Mouse (Mus musculus): ENCODE results near the gene Tmem273. TPM values are rescaled to one million over a fixed set of nuclear protein-coding genes. Genes with fewer than 3 reads are reported as not detected.
A peak's percentile ranks its signal among the peaks of the same experiment; 100 is the strongest.

Gene Tmem273
- polyA plus RNA-seq, 1 experiment = 1.0 TPM

GRCm38 (mm10) chr14:32801016-32801661 is 15.4 kb downstream of the Tmem273 start:
- WGBS = 63% methylated on average over 11 of the region's 11 CpGs
- Histone ChIP-seq H3K4me3 (ENCODE audit: insufficient read depth, low read depth, low read length) (no peak overlapping the region), H3K4me1 (ENCODE audit: control insufficient read depth, insufficient read depth, low read length) (no peaks in the 10 kb centered on the region), H3K27ac (ENCODE audit: insufficient read depth, low read depth, low read length) (no peak overlapping the region), H3K27me3 (replicated peaks; ENCODE audit: control insufficient read depth, insufficient read depth, low read length) (no peaks in the 10 kb centered on the region), H3K36me3 (ENCODE audit: control insufficient read depth, insufficient read depth, low read length) (no peaks in the 10 kb centered on the region)
- TF ChIP-seq CTCF (conservative IDR thresholded peaks at IDR 0.05; ENCODE audit: insufficient read depth, insufficient read length, low read depth, low read length) (peak; percentile 37; the same call in 1 of the 2 replicates), POLR2A (IDR thresholded peaks at IDR 0.05; ENCODE audit: low read depth, low read length) (no peak)
- peak; percentile 13 for DNase-seq

DNA sequence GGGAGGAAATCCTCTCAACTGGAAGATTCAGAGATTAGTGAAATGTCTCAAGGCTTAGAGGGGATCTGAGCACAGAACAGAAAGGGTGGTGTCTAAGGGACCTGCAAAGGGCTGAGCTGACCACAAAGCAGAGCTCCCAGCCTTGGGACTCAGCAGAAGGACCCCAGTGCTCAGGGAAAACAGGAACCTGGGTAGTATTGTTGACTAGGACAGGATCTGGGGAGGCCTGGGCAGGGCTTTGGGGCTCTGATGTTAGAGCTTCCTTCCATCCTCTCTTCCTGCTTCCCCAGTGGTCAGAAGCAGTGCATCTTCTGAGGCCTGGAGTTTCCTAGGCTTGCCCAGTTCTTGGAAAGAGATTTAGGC is 15.9 kb downstream of the Tmem273 start:
- Histone ChIP-seq H3K27me3 (replicated peaks; ENCODE audit: control insufficient read depth, insufficient read depth, low read length) (no peaks in the 10 kb centered on the region), H3K4me3 (ENCODE audit: insufficient read depth, low read depth, low read length) (no peak overlapping the region), H3K36me3 (ENCODE audit: control insufficient read depth, insufficient read depth, low read length) (no peaks in the 10 kb centered on the region), H3K4me1 (ENCODE audit: control insufficient read depth, insufficient read depth, low read length) (no peaks in the 10 kb centered on the region), H3K27ac (ENCODE audit: insufficient read depth, low read depth, low read length) (no peak overlapping the region)
- DNase-seq = no peak
- no peak for TF ChIP-seq CTCF (conservative IDR thresholded peaks at IDR 0.05; ENCODE audit: insufficient read depth, insufficient read length, low read depth, low read length)
- TF ChIP-seq POLR2A (IDR thresholded peaks at IDR 0.05; ENCODE audit: low read depth, low read length) = no peak

GRCm38 (mm10) chr14:32810111-32810510 is 24.3 kb downstream of the Tmem273 start:
- no peaks in the 10 kb centered on the region for H3K4me1 ChIP-seq (ENCODE audit: control insufficient read depth, insufficient read depth, low read length)
- TF ChIP-seq CTCF (conservative IDR thresholded peaks at IDR 0.05; ENCODE audit: insufficient read depth, insufficient read length, low read depth, low read length) (no peak), POLR2A (IDR thresholded peaks at IDR 0.05; ENCODE audit: low read depth, low read length) (no peak)
- no peak overlapping the region for H3K27ac ChIP-seq (ENCODE audit: insufficient read depth, low read depth, low read length)
- no peaks in the 10 kb centered on the region for H3K36me3 ChIP-seq (ENCODE audit: control insufficient read depth, insufficient read depth, low read length)
- DNase-seq = no peak
- H3K27me3 ChIP-seq (replicated peaks; ENCODE audit: control insufficient read depth, insufficient read depth, low read length) = no peaks in the 10 kb centered on the region
- no peak overlapping the region for H3K4me3 ChIP-seq (ENCODE audit: insufficient read depth, low read depth, low read length)

GRCm38 (mm10) chr14:32812429-32812828 is 26.7 kb downstream of the Tmem273 start:
- Histone ChIP-seq H3K27me3 (replicated peaks; ENCODE audit: control insufficient read depth, insufficient read depth, low read length) (no peaks in the 10 kb centered on the region), H3K4me3 (ENCODE audit: insufficient read depth, low read depth, low read length) (no peak overlapping the region), H3K27ac (ENCODE audit: insufficient read depth, low read depth, low read length) (no peak overlapping the region), H3K36me3 (ENCODE audit: control insufficient read depth, insufficient read depth, low read length) (no peaks in the 10 kb centered on the region), H3K4me1 (ENCODE audit: control insufficient read depth, insufficient read depth, low read length) (no peaks in the 10 kb centered on the region)
- DNase-seq = no peak
- TF ChIP-seq POLR2A (IDR thresholded peaks at IDR 0.05; ENCODE audit: low read depth, low read length) = no peak
- 71% methylated on average over 6 of the region's 6 CpGs for WGBS

DNA sequence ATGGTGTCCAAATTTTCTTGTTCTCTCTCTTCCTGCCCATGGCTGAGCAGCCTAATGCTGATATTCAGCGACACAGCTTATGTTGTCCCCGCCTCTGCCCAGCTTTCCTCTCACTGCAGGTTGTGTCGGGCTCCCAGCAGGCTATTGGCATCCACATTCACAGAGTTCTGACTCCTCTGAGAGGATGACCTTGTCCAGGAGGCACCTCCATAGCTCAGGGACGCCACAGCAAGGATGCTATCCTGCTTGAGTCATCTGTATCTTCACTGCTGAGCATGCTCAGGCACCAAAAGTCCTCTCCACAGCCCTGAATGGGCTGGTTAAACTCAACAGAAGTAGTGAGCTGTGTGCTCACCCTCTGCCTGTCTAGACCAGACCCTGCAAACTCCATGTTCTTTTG is 29.2 kb downstream of the Tmem273 start:
- WGBS = 77% methylated on average over 4 of the region's 4 CpGs
- no peak for DNase-seq
- no peaks in the 10 kb centered on the region for H3K36me3 ChIP-seq (ENCODE audit: control insufficient read depth, insufficient read depth, low read length)
- H3K4me3 ChIP-seq (ENCODE audit: insufficient read depth, low read depth, low read length) = no peak overlapping the region
- TF ChIP-seq CTCF (conservative IDR thresholded peaks at IDR 0.05; ENCODE audit: insufficient read depth, insufficient read length, low read depth, low read length) (no peak), POLR2A (IDR thresholded peaks at IDR 0.05; ENCODE audit: low read depth, low read length) (no peak)
- no peaks in the 10 kb centered on the region for H3K4me1 ChIP-seq (ENCODE audit: control insufficient read depth, insufficient read depth, low read length)
- no peaks in the 10 kb centered on the region for H3K27me3 ChIP-seq (replicated peaks; ENCODE audit: control insufficient read depth, insufficient read depth, low read length)
- no peak overlapping the region for H3K27ac ChIP-seq (ENCODE audit: insufficient read depth, low read depth, low read length)

GRCm38 (mm10) chr14:32816533-32816932 is 30.8 kb downstream of the Tmem273 start:
- Histone ChIP-seq H3K4me3 (ENCODE audit: insufficient read depth, low read depth, low read length) (no peak overlapping the region), H3K36me3 (ENCODE audit: control insufficient read depth, insufficient read depth, low read length) (no peaks in the 10 kb centered on the region), H3K27me3 (replicated peaks; ENCODE audit: control insufficient read depth, insufficient read depth, low read length) (no peaks in the 10 kb centered on the region), H3K27ac (ENCODE audit: insufficient read depth, low read depth, low read length) (no peak overlapping the region), H3K4me1 (ENCODE audit: control insufficient read depth, insufficient read depth, low read length) (no peaks in the 10 kb centered on the region)
- WGBS = 72% methylated on average over 4 of the region's 4 CpGs
- DNase-seq = no peak
- TF ChIP-seq POLR2A (IDR thresholded peaks at IDR 0.05; ENCODE audit: low read depth, low read length) = no peak
- 0 out of 2 replicates have a peak, but pooled peaks have one; percentile 2 for TF ChIP-seq CTCF (conservative IDR thresholded peaks at IDR 0.05; ENCODE audit: insufficient read depth, insufficient read length, low read depth, low read length)

DNA sequence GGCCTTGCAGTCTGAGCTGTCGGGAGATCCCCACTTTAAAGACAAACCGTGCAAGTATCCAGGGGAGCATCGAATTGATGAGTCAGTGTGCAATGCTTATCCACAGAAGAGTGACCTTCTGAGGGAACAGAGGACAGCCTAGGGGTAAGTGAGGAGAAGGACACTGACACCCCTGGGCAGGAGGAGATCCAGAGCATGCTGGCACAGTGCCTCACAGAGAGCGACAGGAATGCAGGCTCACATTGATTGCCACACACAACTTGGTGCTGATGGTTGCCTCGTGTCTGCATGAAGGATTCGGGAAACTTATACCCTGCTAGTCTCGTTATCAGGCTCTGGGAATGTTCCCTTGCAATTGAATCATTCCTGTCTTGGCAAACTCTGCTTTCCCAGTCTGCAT is 31.5 kb downstream of the Tmem273 start:
- TF ChIP-seq POLR2A (IDR thresholded peaks at IDR 0.05; ENCODE audit: low read depth, low read length) (no peak), CTCF (conservative IDR thresholded peaks at IDR 0.05; ENCODE audit: insufficient read depth, insufficient read length, low read depth, low read length) (no peak)
- 58% methylated on average over 7 of the region's 7 CpGs for WGBS
- Histone ChIP-seq H3K27ac (ENCODE audit: insufficient read depth, low read depth, low read length) (no peak overlapping the region), H3K4me3 (ENCODE audit: insufficient read depth, low read depth, low read length) (no peak overlapping the region), H3K36me3 (ENCODE audit: control insufficient read depth, insufficient read depth, low read length) (no peaks in the 10 kb centered on the region), H3K27me3 (replicated peaks; ENCODE audit: control insufficient read depth, insufficient read depth, low read length) (no peaks in the 10 kb centered on the region), H3K4me1 (ENCODE audit: control insufficient read depth, insufficient read depth, low read length) (no peaks in the 10 kb centered on the region)
- DNase-seq = no peak

All from kidney, adult 2 months (tissue).